Mouse (Mus musculus) kidney, adult 11 months (tissue): Measurements from ENCODE around the gene Marco.

Source experiments
- DNase-seq: peaks from one replicate; pipeline ENCODE4 v3.0.0; 2022

Marco gene

GRCm38 (mm10) chr1:120504924-120505323, at the start of gene Marco:
Gene Marco (minus strand): TSS chr1:120505024.
- DNase-seq = no peak

DNA sequence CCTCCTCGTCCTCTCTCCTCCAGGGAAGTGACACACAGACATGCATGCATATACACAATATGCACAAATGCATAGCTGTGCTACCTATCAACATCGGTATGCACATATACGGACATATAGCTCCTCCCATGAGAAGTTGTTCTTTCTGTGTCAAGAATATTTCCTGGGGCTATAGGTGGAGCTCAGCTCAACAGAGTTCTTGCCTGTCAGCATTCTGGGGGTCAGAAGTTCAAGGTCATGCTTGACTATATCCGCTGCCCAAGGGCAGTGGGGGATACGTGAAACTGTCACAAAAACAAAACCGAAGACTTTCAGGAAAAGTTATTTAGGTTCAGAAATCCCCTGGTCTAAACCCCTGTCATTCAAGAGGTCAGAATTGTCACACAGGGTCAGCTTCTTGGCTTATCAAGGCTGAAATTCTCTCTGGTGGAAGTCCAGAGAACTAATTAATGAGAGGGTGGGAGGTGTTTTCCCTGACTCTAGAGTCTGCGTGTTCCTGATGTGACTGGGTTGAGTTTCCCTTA, 34.7 kb upstream of the Marco start:
- DNase-seq = no peak

DNA sequence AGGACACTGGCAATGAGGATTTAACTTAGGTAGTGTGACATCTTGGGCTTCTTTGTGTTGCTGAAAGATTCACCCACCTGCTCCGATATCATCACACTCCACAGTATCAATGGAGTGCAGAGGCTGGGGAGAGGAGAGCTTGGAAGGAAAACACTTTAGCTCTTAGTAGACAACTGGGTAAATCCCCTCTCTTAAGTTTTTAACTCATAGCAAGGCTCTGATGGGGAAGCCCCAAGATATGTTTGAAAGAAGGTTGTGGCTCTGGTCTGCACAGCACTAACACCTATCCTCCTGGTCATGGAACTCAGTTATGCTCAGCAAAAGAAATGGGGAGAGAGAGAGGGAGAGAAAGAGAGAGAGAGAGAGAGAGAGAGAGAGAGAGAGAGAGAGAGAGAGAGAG, 32.2 kb upstream of the Marco start:
- no peak for DNase-seq

GRCm38 (mm10) chr1:120535919-120536318, 31.1 kb upstream of the Marco start:
- DNase-seq = no peak

DNA sequence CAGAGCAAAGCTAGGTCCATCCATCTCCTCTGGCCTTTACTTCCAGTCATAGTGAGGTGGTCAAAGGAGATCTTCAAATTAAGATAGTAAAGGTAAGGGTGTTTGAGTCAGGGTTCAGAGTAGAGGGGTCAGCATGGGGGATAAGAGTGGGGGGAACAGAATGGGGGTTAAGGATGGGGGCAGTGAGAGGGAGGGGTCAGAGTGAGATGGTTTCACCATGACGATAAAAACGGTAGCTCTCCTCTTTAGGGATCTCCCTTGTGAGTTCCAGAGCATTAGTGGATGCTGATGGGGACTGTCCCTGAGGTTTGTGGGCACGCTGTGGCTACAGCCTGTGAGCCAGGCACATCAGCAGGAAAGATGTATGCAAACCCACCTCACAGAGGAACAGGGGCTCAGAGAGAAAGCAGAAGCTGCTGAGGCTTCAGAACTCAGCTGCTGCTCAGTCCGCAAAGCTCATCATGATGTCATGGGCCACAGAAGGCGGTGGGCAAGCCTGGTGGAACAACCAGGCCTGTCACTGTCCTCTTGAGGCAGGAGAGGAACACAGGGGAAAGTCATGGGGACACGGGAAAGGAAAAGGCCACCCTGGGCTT, 27.6 kb upstream of the Marco start:
- no peak for DNase-seq

- DNase-seq = no peak
Measured at GRCm38 (mm10) chr1:120531770-120532169, 26.9 kb upstream of the Marco start.

DNA sequence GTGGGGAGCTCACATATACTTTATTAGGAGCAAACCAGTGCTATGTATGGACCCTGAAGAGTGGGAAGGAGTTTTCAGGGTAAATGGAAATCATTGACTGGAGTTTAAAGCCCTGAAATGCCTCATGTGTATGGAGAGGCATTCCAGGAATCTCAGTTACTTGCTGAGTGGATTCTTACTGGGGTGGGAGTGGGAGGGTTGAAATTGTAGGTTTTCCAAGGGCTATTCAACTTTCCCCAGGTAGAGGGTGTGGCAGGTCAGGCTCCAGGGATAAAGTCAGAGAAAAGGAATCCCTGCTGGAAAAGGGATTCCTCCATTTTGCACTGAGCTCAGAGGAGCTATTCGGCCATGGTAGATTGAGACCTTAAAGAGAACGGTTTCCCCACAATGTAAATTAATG, 25.1 kb upstream of the Marco start:
- DNase-seq = no peak

GRCm38 (mm10) chr1:120517618-120518017, 12.8 kb upstream of the Marco start:
- no peak for DNase-seq

- no peak for DNase-seq
Measured at GRCm38 (mm10) chr1:120510311-120510710, 5.5 kb upstream of the Marco start.

DNA sequence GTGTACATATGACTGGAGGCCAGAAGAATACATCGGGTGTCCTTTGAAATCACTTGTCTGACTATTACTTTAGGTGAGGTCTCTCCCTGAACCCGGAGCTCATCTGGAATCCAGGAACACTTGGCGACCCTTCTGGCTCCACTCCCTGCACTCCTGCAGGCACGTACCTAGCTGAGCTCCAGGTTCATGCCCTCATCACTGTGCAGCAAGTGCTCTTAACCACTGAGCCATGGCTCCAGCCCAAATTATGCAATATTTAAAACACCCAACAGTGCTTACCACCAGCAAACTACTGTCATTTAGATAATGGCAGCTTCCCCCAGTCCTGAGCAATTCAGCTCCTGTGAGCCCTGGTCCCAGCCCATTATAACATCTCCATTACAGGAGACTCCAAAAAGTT, 4.2 kb upstream of the Marco start:
- DNase-seq = no peak

DNA sequence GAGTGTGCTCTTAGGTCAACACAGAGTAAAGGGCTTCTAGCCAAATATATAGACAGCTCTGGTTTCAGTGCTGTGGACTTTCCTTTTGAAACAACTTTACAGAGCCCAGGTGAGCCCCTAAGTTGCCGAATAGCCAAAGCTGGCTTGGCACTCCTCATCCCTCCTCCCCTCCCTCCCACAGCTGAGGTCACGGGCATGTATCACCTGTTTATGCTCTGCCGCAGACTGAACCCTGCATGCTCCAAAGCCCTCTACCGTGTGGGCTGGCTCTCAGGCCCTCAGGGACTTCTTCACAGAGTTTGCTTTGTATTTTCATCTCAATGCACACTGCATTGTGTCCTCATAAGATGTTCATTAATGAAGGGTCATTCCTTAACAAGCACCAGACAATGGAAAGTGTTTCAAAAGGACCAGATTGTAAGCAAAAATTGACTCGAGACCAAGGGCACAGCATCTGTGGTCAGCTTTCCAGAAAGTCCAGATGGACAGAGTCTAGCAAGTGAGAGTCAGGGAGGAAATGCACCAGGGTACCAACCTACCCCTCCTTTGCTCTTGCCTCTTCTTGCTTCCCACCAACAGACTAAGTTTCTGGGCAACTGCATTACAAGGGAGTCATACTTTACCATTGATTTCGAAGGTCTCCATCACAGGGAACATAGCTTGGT, 646 bp downstream of the Marco start:
- no peak for DNase-seq

GRCm38 (mm10) chr1:120501496-120501895, 3.3 kb downstream of the Marco start:
- no peak for DNase-seq

DNA sequence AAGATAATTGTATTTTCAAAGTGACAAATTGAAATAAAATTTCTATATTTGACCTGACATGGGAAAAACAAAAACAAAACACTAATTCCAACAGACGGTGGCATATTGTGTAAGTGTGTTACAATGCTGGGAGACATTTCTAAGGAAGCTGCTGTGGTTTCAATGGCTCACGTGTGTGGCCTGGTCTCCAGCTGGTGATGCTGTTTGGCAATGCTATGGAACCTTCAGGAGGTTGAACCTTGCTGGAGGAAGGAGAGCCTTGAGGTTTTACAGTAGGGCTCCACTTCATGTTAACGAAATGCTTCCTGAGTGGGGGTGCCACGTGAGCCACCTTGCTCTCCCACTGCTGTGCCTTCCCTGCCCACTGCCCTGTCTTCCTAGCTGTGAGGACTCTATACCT, 6.8 kb downstream of the Marco start:
- no peak for DNase-seq

DNA sequence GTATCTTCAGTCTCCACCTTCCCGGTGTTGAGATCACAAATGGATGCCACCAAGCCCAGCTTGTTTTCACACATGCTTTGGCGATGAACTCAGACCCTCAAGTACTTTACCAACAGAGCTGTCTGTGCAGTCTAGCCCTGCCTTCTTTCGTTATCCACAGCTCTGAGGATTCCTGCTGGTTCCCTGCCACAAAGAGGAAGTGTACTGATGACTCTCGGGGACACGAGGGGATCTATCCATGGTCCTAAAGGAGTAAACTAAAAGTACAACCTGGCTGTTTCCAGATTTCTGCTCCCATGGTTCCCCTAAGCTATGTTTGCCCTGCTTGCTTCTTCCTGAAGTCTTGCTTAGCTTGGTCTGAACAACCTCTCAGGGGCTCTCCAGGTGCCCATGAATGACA, 23.9 kb downstream of the Marco start:
- no peak for DNase-seq

DNA sequence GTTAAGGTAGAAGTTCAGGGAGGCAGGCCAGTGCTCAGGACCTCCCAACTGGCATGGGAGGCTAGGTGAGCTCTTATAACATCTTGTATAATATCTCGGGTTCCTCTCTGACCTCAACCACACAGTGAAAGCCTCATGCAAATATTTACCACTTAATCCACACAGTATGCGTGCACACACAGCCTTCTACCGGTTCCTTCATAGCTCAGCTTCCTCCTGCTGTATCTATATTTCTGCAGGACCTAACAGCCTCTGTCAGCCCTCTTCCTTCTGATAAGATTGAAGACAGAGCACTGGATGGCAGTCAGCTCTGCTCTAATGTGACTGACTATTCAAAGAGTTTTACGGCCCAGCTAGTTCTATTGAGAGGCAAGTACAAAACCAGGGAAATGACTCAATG, 30.0 kb downstream of the Marco start:
- DNase-seq = no peak

- DNase-seq = no peak
Measured at GRCm38 (mm10) chr1:120468891-120469290, 35.9 kb downstream of the Marco start.

DNA sequence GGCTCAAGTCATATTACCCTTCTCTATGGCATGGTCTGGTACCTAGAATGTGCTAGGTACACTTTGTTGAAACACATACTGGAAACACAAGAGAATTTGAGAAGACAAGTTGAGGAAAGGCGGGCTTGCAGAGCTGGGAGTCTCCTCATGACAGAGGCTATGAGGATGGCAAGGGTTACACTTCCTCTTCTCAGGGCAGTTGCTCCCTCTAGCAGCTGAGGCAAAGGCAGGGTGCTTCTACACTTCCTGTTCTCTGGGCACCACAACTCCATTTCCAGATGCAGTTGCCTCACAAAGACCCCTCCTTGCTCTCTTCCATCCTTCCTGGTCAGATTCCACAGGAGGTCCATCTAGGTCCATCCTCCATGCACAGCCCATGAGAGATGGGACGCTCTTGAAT, 37.5 kb downstream of the Marco start:
- no peak for DNase-seq

DNA sequence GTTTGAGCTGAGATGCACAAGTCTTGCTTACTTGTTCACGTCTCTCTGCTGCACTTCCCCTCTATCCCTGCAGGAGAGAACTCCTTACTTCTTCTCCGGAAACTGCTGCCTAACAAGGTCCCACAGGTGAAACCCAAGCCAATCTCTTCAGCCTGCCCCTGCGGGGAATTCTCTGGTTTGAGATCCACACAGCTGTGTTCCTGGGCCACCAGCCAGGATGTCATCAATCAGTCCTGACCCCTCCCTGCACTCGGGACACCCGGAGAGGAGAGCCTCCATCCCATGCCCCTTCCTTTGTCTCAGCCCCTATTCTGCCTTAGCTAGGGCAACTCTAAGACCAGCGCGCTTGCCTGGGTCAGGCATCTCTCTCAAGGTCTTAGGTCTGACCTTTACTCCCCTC, 38.1 kb downstream of the Marco start:
- no peak for DNase-seq

DNA sequence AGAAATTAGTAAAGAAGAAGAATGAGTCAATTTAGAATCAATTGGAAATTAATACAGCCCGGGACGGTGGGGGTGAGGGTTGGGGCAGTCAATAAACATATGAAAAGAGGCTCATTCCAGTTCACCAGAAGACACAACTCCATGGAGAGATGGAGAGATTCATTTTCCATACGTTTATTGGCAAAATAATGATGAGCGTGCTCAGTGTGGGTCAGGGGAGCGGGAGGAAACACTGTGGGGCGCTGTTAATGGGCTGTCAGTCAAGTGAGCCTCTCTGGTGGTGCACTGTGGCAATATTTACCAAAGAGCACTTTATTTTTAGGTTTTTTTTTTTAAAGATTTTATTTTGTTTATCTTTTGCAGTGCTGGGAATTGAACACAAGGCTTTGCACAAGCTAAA, 45.8 kb downstream of the Marco start:
- no peak for DNase-seq

DNA sequence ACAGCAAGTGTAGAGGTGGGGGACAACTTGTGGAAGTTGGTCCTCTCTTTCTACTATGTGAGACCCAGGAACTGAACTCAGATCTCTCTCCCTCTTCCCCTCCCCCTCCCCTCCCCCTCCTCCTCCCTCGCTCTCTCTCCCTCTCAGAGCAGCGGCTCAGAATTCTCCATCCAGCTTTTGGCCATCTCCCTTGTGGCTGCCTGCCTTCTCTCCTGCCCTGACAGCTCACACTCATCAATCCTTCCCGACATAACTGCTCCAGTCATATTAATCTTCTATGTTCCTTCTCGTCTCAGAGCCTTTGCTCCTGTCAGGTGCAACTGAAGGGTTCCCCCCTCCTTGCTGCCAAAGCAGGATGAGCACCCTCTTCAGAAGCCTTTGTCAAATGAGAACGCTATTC, 46.3 kb downstream of the Marco start:
- no peak for DNase-seq

GRCm38 (mm10) chr1:120451486-120452270, 53.1 kb downstream of the Marco start:
- DNase-seq = no peak

DNA sequence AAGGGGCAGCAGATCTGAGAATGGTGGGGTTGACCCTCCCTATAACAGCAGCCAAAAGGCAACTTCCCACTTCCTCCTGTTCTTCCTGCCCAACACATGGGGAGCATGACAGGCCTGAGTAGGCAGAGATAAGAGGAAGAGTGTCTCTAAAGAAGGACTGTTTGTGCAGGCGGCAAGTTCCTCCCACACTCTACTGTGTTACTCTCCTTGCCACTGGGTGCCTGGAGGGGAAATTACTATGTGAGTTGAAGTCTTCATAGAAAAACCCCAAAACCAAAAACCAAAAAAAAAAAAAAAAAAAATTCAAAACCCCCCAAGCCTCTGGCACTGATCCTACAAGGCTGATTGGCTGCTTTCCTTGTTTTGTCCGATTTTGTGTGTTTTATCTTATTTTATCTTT, 55.2 kb downstream of the Marco start:
- DNase-seq = no peak

DNA sequence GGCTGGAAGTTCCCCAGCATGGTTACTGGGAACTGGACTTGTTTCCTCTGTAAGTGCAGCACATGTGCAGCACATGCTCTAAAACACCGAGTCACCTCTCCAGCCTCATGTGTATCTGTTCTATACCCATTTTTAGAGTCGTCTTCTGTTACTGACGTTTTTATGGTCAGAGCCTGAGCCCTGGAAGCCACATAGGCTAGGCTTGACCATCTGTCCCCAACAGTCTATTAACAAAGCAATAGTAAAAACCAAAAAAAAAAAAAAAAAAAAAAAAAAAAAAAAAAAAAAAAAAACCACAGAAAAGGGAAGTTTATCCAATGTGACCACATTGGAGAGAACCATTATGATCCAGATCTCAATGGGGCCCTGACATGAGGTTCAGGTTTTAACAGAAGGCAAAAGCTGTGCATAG, 61.6 kb downstream of the Marco start:
- DNase-seq = no peak

- DNase-seq = no peak
Measured at GRCm38 (mm10) chr1:120441587-120441986, 63.2 kb downstream of the Marco start.
